ENCODE assay signal across 14 mouse cellular contexts in the genomic region with DNA sequence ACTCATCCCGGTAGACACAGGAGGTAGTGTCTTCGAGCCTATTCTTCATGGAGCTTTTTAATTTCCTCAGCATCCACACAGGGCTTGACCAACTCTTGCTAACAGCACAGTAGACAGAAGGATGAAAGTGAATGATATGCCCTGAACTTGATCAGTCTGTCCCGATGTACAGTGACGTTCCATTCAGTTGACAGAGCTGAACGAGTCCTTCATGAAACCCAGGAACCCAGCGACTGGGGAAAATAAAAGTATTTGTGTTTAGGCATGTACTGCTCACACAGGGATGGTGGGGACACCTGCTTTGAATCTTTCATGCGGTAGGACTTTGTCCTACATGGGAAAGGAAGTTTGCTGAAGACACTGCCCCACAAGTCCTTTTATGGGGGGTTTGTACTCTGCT.
"Had no signal": no experiment of that assay in that cellular context is flagged by ENCODE, and none has a peak within 500 bp of the region (broad histone marks: within the 10 kb centered on the region; RNA-seq: fewer than 3 reads in every experiment).

No protein-coding gene starts in this region.

- H3K9me3 ChIP-seq: liver, embryonic 13.5 days; midbrain, embryonic 15.5 days; neural tube, embryonic 12.5 days had no signal

- H3K9ac ChIP-seq: limb, embryonic 12.5 days; liver, embryonic 13.5 days; liver, postnatal 0 days; lung, embryonic 15.5 days; midbrain, embryonic 15.5 days; neural tube, embryonic 12.5 days had no signal

- H3K27me3 ChIP-seq: limb, embryonic 12.5 days; liver, embryonic 13.5 days; lung, embryonic 15.5 days; midbrain, embryonic 15.5 days; neural tube, embryonic 12.5 days had no signal

- H3K4me3 ChIP-seq: limb, embryonic 12.5 days; liver, embryonic 13.5 days; lung, embryonic 15.5 days; midbrain, embryonic 15.5 days; neural tube, embryonic 12.5 days had no signal

- H3K4me2 ChIP-seq: limb, embryonic 12.5 days; liver, embryonic 13.5 days; lung, embryonic 15.5 days; midbrain, embryonic 15.5 days; neural tube, embryonic 12.5 days had no signal

- DNase-seq: kidney, adult 11 months; kidney, adult 9 months; kidney, postnatal 4 days; liver; liver, embryonic 13.5 days; liver, postnatal 0 days; lung, postnatal 36 days; retina, postnatal 1 day; thymus, postnatal 14 days had no signal

- H3K27ac ChIP-seq: kidney, postnatal 0 days; limb, embryonic 12.5 days; liver, embryonic 13.5 days; lung, embryonic 15.5 days; neural tube, embryonic 12.5 days had no signal

- H3K4me1 ChIP-seq: liver, embryonic 13.5 days; neural tube, embryonic 12.5 days had no signal

- H3K36me3 ChIP-seq: limb, embryonic 12.5 days; liver, embryonic 13.5 days; lung, embryonic 15.5 days; midbrain, embryonic 15.5 days; neural tube, embryonic 12.5 days had no signal

- ATAC-seq: liver, postnatal 0 days had no signal
